Mouse (Mus musculus) liver, embryonic 12.5 days (tissue): ENCODE results near the gene Als2cl. TPM values are rescaled to one million over a fixed set of nuclear protein-coding genes. Genes with fewer than 3 reads are reported as not detected.

Experiments
- ATAC-seq: fragments of 200-750 bp; cut with Nextera tagmentation; 2 replicates; pipeline ENCODE4 v1.8.0; 2017; ENCODE audit warnings: moderate number of reproducible peaks, mild to moderate bottlenecking, moderate library complexity
- H3K27ac ChIP-seq: fragments of 300-500 bp; sonication (generic); 2 replicates; pipeline ENCODE4 v1.5.1; 2016; ENCODE audit warnings: mild to moderate bottlenecking
- H3K27me3 ChIP-seq: fragments of 300-500 bp; sonication (generic); replicated peaks from 2 replicates; pipeline ENCODE4 v1.6.1; 2016; ENCODE audit warnings: mild to moderate bottlenecking, moderate library complexity
- H3K36me3 ChIP-seq: fragments of 300-500 bp; sonication (generic); 2 replicates; pipeline ENCODE4 v1.6.1; 2016; ENCODE audit warnings: mild to moderate bottlenecking, moderate library complexity
- H3K4me1 ChIP-seq: fragments of 300-500 bp; sonication (generic); 2 replicates; pipeline ENCODE4 v1.6.1; 2016
- H3K4me2 ChIP-seq: fragments of 300-500 bp; sonication (generic); 2 replicates; pipeline ENCODE4 v1.6.1; 2016; ENCODE audit warnings: mild to moderate bottlenecking, moderate library complexity
- H3K4me3 ChIP-seq: fragments of 300-500 bp; sonication (generic); 2 replicates; pipeline ENCODE4 v1.5.1; 2016; ENCODE audit warnings: mild to moderate bottlenecking, moderate library complexity
- H3K9ac ChIP-seq: fragments of 300-500 bp; sonication (generic); 2 replicates; pipeline ENCODE4 v1.6.1; 2016; ENCODE audit warnings: mild to moderate bottlenecking, moderate library complexity
- H3K9me3 ChIP-seq: fragments of 300-500 bp; sonication (generic); replicated peaks from 2 replicates; pipeline ENCODE4 v1.6.1; 2016; ENCODE audit warnings: mild to moderate bottlenecking, moderate library complexity
- WGBS: fragments of 180-500 bp; shearing (Covaris S2); methylation state at CpG from one replicate; pipeline ENCODE4 v1.1.7; 2016; ENCODE audit not compliant: insufficient replicate concordance; 5-methylcytosine and 5-hydroxymethylcytosine counted together
- polyA plus RNA-seq: library from polyadenylated mRNA; unstranded; fragments of >200 nt; fragmentation: Nextera tagmentation; extraction: Ambion mirVana; gene quantifications from 2 replicates; pipeline ENCODE4 v1.2.1, GENCODE M21; 2016

Als2cl gene
- polyA plus RNA-seq, 1 experiment from 2014 or later = 2.4 TPM

GRCm38 (mm10) chr9:110933850-110934437 is 54.3 kb downstream of the Als2cl start:
- Histone ChIP-seq H3K36me3 (no peaks in the 10 kb centered on the region), H3K4me1 (no peaks in the 10 kb centered on the region), H3K9ac (no peak overlapping the region), H3K27me3 (no peaks in the 10 kb centered on the region), H3K9me3 (no peaks in the 10 kb centered on the region), H3K4me2 (no peak overlapping the region), H3K27ac (no peak overlapping the region), H3K4me3 (no peak overlapping the region)
- no peak for ATAC-seq
- 72% methylated on average over 12 of the region's 12 CpGs for WGBS

DNA sequence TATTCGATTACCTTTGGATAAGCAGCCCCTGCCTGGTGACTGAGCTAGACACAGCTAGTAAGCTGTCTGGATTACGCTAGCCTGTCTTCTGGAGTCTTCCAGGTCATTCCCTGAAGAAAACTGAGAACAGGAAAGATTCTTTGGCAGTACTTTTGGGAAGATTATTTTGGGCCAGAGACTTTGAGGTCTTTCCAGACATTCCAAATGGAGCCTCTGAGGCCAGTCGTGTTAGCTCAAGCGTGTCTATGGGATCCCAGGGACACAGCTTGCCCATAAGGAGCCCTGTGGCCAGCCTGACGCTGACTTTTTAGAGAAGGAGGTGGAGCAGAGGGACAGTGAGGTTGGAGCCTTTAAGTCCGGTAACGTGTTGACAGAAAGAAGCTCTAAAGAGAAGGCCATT is 56.3 kb downstream of the Als2cl start:
- 71% methylated on average over 7 of the region's 7 CpGs for WGBS
- no peak overlapping the region for H3K4me3 ChIP-seq
- H3K27ac ChIP-seq = no peak overlapping the region
- H3K9ac ChIP-seq = no peak overlapping the region
- no peaks in the 10 kb centered on the region for H3K27me3 ChIP-seq
- no peak overlapping the region for H3K4me2 ChIP-seq
- H3K36me3 ChIP-seq = no peaks in the 10 kb centered on the region
- H3K4me1 ChIP-seq = no peaks in the 10 kb centered on the region
- no peaks in the 10 kb centered on the region for H3K9me3 ChIP-seq
- no peak for ATAC-seq

DNA sequence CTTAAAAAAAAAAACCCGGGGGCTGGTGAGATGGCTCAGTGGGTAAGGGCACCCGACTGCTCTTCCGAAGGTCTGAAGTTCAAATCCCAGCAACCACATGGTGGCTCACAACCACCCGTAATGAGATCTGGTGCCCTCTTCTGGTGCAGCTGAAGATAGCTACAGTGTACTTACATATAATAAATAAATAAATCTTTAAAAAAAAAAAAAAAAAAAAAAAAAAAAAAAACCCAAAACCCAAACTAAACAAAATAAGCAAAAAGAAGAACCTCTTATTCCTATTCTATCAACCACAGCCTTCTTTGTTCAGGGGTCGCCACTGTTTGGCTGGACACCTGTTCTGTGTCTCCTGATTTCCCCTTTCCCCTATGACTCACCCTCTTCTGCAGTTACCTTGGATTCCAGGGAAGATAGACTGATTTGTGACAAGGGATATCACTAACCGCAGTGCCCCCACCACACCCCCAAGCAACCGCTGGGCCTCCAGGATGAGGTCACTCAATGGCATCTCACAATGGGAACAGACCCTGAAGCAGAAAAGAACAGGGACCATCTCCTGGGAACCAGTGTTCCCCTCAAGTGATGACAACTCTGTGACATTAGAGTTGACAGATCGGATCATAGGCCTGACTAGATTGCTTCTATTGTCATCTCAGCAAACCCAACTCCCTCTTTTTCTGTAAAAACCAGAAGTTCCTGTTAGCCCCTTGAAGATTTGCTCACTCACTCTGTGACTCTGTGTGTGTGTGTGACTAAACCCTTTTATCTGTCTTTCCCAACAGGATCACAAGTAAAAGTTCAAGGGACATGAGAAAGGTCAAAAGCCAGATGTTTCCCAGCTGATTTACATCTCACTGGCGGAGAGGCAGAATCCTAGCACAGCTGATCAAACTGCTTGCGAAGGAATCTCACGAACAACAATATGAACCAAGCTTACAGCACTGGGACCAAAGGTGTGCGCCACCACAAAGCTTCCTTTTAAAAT is 58.1 kb downstream of the Als2cl start:
- H3K9me3 ChIP-seq = no peaks in the 10 kb centered on the region
- H3K27ac ChIP-seq = no peak overlapping the region
- no peak overlapping the region for H3K4me2 ChIP-seq
- 50% methylated on average over 12 of the region's 12 CpGs for WGBS
- no peaks in the 10 kb centered on the region for H3K36me3 ChIP-seq
- H3K9ac ChIP-seq = no peak overlapping the region
- ATAC-seq = no peak
- peaks cover 2% of the 10 kb centered on the region; the same call in 1 of the 2 replicates for H3K27me3 ChIP-seq
- H3K4me3 ChIP-seq = no peak overlapping the region
- no peaks in the 10 kb centered on the region for H3K4me1 ChIP-seq

DNA sequence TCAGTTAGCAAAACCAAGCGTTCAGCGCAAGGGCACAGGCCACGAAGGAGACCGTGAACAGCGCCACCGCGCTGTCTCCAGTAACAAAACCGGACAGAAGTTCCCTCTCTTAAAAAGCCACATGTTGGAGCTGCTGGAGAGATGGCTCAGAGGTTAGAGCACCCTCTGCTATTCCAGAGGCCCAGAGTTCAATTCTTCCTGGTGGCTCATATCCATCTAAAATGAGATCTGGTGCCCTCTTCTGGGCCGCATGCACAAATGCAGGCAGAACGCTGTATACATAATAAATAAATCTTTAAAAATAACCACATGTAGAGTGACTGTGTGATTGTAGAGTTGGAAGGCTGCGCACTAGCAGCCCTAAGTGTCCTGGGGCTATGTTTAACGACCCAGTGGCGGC is 64.6 kb downstream of the Als2cl start:
- WGBS = 27% methylated on average over 13 of the region's 13 CpGs
- no peaks in the 10 kb centered on the region for H3K36me3 ChIP-seq
- H3K27ac ChIP-seq = no peak overlapping the region
- H3K27me3 ChIP-seq = peaks cover 52% of the 10 kb centered on the region
- H3K4me1 ChIP-seq = peaks cover 20% of the 10 kb centered on the region
- no peak overlapping the region for H3K9ac ChIP-seq
- no peak overlapping the region for H3K4me2 ChIP-seq
- H3K4me3 ChIP-seq = no peak overlapping the region
- H3K9me3 ChIP-seq = no peaks in the 10 kb centered on the region
- no peak for ATAC-seq

- H3K27me3 ChIP-seq = peaks cover 52% of the 10 kb centered on the region
- H3K27ac ChIP-seq = no peak overlapping the region
- no peak overlapping the region for H3K4me3 ChIP-seq
- no peak overlapping the region for H3K4me2 ChIP-seq
- H3K9ac ChIP-seq = no peak overlapping the region
- 19% methylated on average over 18 of the region's 18 CpGs for WGBS
- peaks cover 22% of the 10 kb centered on the region for H3K4me1 ChIP-seq
- no peak for ATAC-seq
- H3K36me3 ChIP-seq = no peaks in the 10 kb centered on the region
- H3K9me3 ChIP-seq = no peaks in the 10 kb centered on the region
Measured at GRCm38 (mm10) chr9:110945343-110945742, 65.7 kb downstream of the Als2cl start.

DNA sequence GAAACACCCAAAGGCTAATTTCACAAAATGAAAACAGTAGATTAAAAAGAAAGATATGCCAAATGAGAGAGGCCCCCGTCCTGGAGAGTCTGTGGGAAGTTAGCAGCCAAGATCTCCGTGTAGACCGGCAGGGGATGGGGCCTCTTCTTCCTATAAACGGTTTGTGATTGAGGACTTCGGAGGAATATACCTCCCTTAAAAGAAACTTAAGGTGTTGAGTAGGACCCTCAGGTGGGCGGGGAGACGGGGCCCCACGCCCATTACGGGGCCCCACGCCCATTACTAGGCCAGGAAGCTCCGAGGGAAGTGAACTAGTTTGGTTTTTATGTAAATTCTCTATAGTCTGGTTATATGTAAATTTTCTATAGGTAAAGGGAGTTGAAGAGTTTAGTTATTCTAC is 66.3 kb downstream of the Als2cl start, which contains the start of gene Tdgf1:
TSS of gene Tdgf1 (minus strand) at position 233 of the 400 bp plus-strand sequence.
- Histone ChIP-seq H3K4me2 (no peak within 1 kb of the TSS), H3K4me3 (no peak within 1 kb of the TSS), H3K9ac (no peak within 1 kb of the TSS)

GRCm38 (mm10) chr9:110946548-110947044 is 66.9 kb downstream of the Als2cl start:
- WGBS = 21% methylated on average over 20 of the region's 20 CpGs
- Histone ChIP-seq H3K36me3 (no peaks in the 10 kb centered on the region), H3K27ac (no peak overlapping the region), H3K4me1 (peaks cover 22% of the 10 kb centered on the region), H3K9me3 (no peaks in the 10 kb centered on the region), H3K4me2 (no peak overlapping the region), H3K9ac (no peak overlapping the region), H3K4me3 (no peak overlapping the region), H3K27me3 (peaks cover 52% of the 10 kb centered on the region)
- ATAC-seq = no peak

More for the DNA sequence above, 66.3 kb downstream of the Als2cl start, which contains the start of gene Tdgf1:
- no peak within 1 kb of the TSS for H3K27ac ChIP-seq
- no peak for ATAC-seq
- no peaks in the 10 kb centered on the region for H3K36me3 ChIP-seq
- peaks cover 22% of the 10 kb centered on the region for H3K4me1 ChIP-seq
- H3K9me3 ChIP-seq = no peaks in the 10 kb centered on the region
- peaks cover 52% of the 10 kb centered on the region for H3K27me3 ChIP-seq
- WGBS = 13% methylated on average over 11 of the region's 11 CpGs

DNA sequence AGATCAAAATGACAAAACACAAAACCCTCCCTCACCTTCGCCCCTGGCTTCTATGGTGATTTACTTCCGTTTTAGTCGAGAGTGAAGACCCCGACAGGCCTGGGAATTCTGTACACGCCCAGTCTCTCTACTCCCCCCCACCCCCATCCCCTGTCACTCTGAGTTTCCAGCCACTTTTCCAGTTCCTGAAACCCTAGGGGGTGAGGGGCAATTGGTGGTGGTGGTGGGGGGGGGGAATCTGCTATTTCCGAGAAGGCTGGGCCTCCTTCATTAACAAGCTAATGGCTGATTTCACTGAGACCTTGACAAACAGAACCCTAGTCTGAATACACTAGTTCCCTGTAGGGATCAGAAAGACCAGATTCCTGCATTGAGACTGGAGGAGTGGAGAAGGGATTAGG is 67.6 kb downstream of the Als2cl start:
- Histone ChIP-seq H3K27me3 (peaks cover 52% of the 10 kb centered on the region), H3K4me2 (no peak overlapping the region), H3K9me3 (no peaks in the 10 kb centered on the region), H3K4me1 (peaks cover 23% of the 10 kb centered on the region), H3K9ac (no peak overlapping the region), H3K27ac (no peak overlapping the region), H3K36me3 (no peaks in the 10 kb centered on the region), H3K4me3 (no peak overlapping the region)
- no peak for ATAC-seq
- WGBS = 18% methylated on average over 6 of the region's 6 CpGs

DNA sequence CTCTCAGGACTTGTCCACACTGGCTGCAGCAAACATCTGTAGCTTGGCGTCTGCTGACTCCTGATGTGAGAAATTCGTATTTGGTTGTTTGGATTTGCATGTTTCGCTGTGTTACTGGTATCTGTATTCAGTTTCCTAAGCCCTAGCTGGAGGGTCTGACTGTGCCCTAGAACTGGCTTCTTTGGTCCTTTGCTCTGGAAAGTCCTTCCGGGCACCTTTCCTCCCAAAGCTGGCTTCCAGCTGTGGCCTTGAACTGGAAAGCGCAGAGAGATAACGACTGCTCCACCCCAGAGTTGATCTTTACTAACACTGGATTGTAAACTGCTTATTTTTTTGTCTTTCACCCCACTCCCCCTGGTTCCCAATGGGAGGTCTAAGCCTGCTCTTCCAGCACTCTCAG is 68.2 kb downstream of the Als2cl start:
- H3K9me3 ChIP-seq = no peaks in the 10 kb centered on the region
- no peak overlapping the region for H3K4me3 ChIP-seq
- H3K36me3 ChIP-seq = no peaks in the 10 kb centered on the region
- H3K27me3 ChIP-seq = peaks cover 49% of the 10 kb centered on the region
- 43% methylated on average over 6 of the region's 6 CpGs for WGBS
- no peak overlapping the region for H3K9ac ChIP-seq
- H3K4me1 ChIP-seq = peaks cover 29% of the 10 kb centered on the region
- no peak overlapping the region for H3K27ac ChIP-seq
- ATAC-seq = no peak
- H3K4me2 ChIP-seq = no peak overlapping the region

DNA sequence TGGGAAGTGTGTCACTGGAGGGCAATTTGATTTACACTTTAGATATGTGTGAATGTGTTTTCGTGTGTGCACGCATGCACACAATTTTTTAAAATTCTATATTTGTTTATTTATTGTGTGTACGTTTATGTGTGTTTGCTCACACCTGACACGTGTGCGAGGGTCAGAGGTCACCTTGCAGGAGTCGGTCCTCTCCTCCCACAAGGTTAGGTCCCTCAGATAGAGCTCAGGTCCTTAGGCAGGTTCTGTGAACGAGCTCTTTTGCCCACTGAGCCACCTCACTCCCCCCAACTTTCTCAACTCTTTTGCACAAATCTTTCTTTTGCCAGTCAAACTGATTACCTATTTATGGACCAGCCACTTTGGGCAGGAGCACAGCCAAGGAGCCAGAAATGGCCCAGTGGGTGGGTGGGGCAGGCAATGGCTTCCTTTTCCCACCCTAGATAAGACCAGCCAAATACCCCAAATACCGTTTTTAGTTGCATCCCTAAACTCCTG is 69.2 kb downstream of the Als2cl start:
- ATAC-seq = no peak
- Histone ChIP-seq H3K9ac (no peak overlapping the region), H3K27ac (no peak overlapping the region), H3K4me2 (no peak overlapping the region), H3K36me3 (no peaks in the 10 kb centered on the region), H3K9me3 (no peaks in the 10 kb centered on the region), H3K27me3 (peaks cover 48% of the 10 kb centered on the region), H3K4me1 (peaks cover 32% of the 10 kb centered on the region), H3K4me3 (no peak overlapping the region)
- WGBS = 37% methylated on average over 8 of the region's 8 CpGs

DNA sequence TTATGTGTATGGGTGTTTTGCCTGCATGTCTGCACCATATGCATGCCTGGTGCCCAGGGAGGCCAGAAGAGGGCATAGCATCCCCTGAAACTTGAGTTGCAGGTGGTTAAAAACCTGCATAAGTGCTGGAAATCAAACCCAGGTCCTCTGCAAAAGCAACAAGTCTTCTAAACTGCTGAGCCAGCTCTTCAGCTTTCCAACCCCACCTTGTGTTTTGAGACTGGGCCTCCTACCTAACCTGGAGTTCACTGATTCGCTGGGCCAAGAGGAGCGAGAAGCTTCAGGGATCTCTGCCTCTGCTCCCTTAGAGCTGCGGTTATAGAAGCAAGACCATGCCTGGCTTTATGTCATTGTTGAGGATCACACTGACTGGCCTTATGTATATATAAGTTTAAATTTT is 70.4 kb downstream of the Als2cl start:
- 90% methylated on average over 3 of the region's 3 CpGs for WGBS
- Histone ChIP-seq H3K4me2 (no peak overlapping the region), H3K27ac (no peak overlapping the region), H3K9me3 (no peaks in the 10 kb centered on the region), H3K36me3 (no peaks in the 10 kb centered on the region), H3K9ac (no peak overlapping the region), H3K4me1 (peaks cover 33% of the 10 kb centered on the region), H3K27me3 (peaks cover 48% of the 10 kb centered on the region), H3K4me3 (no peak overlapping the region)
- ATAC-seq = no peak
